Mouse (Mus musculus) forebrain, embryonic 15.5 days (tissue): ENCODE results near the gene Ehd1. TPM values are rescaled to one million over a fixed set of nuclear protein-coding genes. Genes with fewer than 3 reads are reported as not detected.
A peak's percentile ranks its signal among the peaks of the same experiment; 100 is the strongest.

Source experiments
- ATAC-seq: fragments of 200-750 bp; cut with Nextera tagmentation; replicated peaks from 2 replicates; pipeline ENCODE4 v1.8.0; 2017; ENCODE audit warnings: mild to moderate bottlenecking, moderate TSS enrichment, moderate library complexity
- H3K27ac ChIP-seq: fragments of 300-500 bp; sonication (generic); replicated peaks from 2 replicates; pipeline ENCODE4 v1.5.1; 2015; ENCODE audit warnings: mild to moderate bottlenecking, inconsistent platforms
- H3K27me3 ChIP-seq: fragments of 300-500 bp; sonication (generic); 2 replicates; pipeline ENCODE4 v1.6.1; 2015; ENCODE audit warnings: inconsistent platforms
- H3K36me3 ChIP-seq: fragments of 300-500 bp; sonication (generic); 2 replicates; pipeline ENCODE4 v1.6.1; 2015; ENCODE audit warnings: mild to moderate bottlenecking, inconsistent platforms
- H3K4me1 ChIP-seq: fragments of 300-500 bp; sonication (generic); 2 replicates; pipeline ENCODE4 v1.6.1; 2015; ENCODE audit warnings: inconsistent platforms
- H3K4me2 ChIP-seq: fragments of 300-500 bp; sonication (generic); replicated peaks from 2 replicates; pipeline ENCODE4 v1.6.1; 2015; ENCODE audit warnings: mild to moderate bottlenecking, inconsistent platforms
- H3K4me3 ChIP-seq: fragments of 300-500 bp; sonication (generic); 2 replicates; pipeline ENCODE4 v1.5.1; 2015; ENCODE audit warnings: mild to moderate bottlenecking, inconsistent platforms
- H3K9ac ChIP-seq: fragments of 300-500 bp; sonication (generic); replicated peaks from 2 replicates; pipeline ENCODE4 v1.6.1; 2015; ENCODE audit warnings: mild to moderate bottlenecking, inconsistent platforms
- H3K9me3 ChIP-seq: fragments of 300-500 bp; sonication (generic); 2 replicates; pipeline ENCODE4 v1.6.1; 2016; ENCODE audit warnings: inconsistent platforms
- WGBS: fragments of 180-500 bp; shearing (Covaris S2); methylation state at CpG from one replicate; pipeline ENCODE4 v1.1.7; 2015; ENCODE audit warnings: mixed read lengths; 5-methylcytosine and 5-hydroxymethylcytosine counted together
- polyA plus RNA-seq: library from polyadenylated mRNA; unstranded; fragments of >200 nt; fragmentation: Nextera tagmentation; extraction: Ambion mirVana; gene quantifications from 2 replicates; pipeline ENCODE4 v1.2.1, GENCODE M21; 2015

Ehd1 gene
- polyA plus RNA-seq, 1 experiment from 2014 or later, result 88.1 TPM

DNA sequence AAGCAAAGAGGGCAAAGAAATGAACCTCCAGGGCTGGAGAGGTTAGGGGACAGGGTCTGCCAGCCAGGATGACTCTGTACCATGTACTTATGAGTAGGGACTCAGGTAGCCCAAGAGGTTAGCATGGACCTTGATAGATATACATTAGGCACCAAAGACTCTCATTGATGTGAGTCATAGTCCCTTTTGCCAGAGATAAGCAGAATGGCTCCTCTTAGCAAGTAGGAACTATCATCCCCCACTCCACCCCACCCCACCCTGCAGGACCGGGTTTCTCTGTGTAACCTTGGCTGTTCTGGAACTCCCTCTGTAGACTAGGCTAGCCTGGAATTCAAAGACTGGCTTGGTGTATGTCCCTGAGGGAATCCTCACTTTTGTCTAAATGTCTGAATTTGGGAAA is 36.4 kb upstream of the Ehd1 start:
- 69% methylated on average over 1 of the region's 1 CpGs for WGBS
- peaks cover 8% of the 10 kb centered on the region; the same call in 1 of the 2 replicates for H3K36me3 ChIP-seq
- H3K4me3 ChIP-seq, result no peak overlapping the region
- H3K9ac ChIP-seq, result 0 out of 2 replicates have a peak overlapping the region, but pooled peaks have one; percentile 0
- H3K27ac ChIP-seq, result no peak overlapping the region
- H3K27me3 ChIP-seq, result no peaks in the 10 kb centered on the region
- peaks cover 26% of the 10 kb centered on the region for H3K4me1 ChIP-seq
- H3K4me2 ChIP-seq, result no peak overlapping the region
- no peak for ATAC-seq
- H3K9me3 ChIP-seq, result no peaks in the 10 kb centered on the region

DNA sequence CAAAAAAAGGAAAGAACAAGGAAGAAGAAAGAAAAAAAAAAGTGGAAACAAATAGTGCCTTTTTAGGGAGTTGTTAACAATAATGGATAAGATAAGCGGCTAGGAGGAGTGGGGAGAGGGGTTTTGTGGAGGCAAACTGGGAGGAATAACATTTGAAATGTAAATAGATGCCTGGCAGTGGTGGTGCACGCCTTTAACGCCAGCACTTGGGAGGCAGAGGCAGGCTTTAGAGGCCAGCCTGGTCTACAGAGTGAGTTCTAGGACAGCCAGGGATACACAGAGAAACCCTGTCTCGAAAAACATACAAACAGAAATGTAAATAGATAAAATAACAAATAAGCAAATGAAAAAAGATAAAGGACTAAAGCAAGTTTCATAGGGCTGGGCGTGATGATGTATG is 35.8 kb upstream of the Ehd1 start:
- Histone ChIP-seq H3K4me2 (peak overlapping the region; percentile 83; the same call in 1 of the 2 replicates), H3K27me3 (no peaks in the 10 kb centered on the region), H3K4me1 (peaks cover 23% of the 10 kb centered on the region), H3K4me3 (peak overlapping the region; percentile 85), H3K27ac (peak overlapping the region; percentile 73), H3K9me3 (no peaks in the 10 kb centered on the region), H3K9ac (no peak overlapping the region), H3K36me3 (peaks cover 12% of the 10 kb centered on the region; the same call in 1 of the 2 replicates)
- WGBS, result 36% methylated on average over 5 of the region's 5 CpGs
- ATAC-seq, result no peak

DNA sequence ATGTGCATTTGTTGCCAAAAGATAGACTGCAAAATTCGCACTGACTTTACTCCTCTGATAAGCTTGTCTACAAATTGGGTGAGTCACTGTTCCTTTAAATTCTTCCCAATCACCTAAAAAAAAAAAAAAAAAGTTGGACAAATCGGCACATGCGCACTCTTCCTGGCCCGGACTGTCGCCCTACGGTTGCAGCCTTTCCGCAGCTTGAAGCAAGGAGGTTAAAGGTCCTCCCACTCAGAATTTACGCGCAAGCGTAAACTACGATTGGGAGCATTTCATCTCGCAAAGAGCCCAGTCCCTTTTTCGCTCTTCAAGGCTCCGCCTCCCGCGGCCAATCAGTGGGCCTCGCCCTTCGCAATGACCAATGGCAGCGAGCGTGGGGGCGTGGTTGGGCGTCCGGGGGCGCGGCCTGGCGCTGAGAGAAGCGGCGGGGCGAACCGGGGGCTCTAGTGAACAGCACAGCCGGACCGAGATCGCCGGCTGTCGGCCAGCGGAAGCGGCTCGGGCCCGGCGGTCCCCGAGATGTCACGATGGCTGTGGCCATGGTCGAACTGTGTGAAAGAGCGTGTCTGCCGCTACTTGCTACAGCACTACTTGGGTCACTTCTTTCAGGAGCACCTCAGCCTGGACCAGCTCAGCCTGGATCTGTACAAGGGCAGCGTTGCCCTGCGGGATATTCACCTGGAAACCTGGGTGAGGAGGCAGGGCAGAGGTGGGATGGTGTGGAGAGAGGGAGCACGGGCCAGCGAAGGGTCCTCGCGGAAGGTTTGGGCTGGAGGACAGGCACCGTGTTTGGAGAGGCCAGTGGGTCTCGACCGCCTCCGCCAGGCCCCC is 35.0 kb upstream of the Ehd1 start, which contains the start of gene Atg2a:
TSS of gene Atg2a (plus strand) at position 395 of the 834 bp plus-strand sequence.
- peaks cover 20% of the 10 kb centered on the region for H3K4me1 ChIP-seq
- H3K27me3 ChIP-seq, result no peaks in the 10 kb centered on the region
- peak within 1 kb of the TSS; percentile 83 for H3K4me2 ChIP-seq
- WGBS, result under 1% methylated on average over 55 of the region's 55 CpGs
- no peaks in the 10 kb centered on the region for H3K9me3 ChIP-seq
- H3K9ac ChIP-seq, result peak within 1 kb of the TSS; percentile 93
- peak within 1 kb of the TSS; percentile 73 for H3K27ac ChIP-seq
- H3K4me3 ChIP-seq, result peak within 1 kb of the TSS; percentile 85
- peak; percentile 94 for ATAC-seq
- H3K36me3 ChIP-seq, result peaks cover 18% of the 10 kb centered on the region; the same call in 1 of the 2 replicates

DNA sequence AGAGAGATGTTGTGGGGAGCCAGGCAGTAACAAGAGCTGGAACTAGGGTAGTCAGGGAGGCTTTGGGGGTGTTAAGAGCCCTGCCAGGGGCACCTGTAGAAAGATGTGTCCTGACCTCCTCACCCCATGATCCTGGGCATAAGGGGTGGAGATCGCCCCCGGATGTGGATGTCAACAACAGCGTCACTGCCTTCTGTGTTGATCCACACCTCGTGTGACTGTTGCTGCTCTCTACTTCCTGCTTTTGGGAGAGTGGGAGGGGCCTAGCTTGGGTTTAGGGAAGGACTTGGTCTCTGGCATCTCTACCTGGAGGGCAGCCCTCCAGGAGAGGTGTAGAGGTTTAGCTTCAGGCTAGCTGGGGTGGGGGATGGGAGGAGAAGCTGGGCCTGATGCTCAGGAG is 34.2 kb upstream of the Ehd1 start:
- no peaks in the 10 kb centered on the region for H3K27me3 ChIP-seq
- ATAC-seq, result no peak
- H3K9ac ChIP-seq, result peak overlapping the region; percentile 93
- peaks cover 19% of the 10 kb centered on the region for H3K4me1 ChIP-seq
- H3K4me3 ChIP-seq, result peak overlapping the region; percentile 85
- no peaks in the 10 kb centered on the region for H3K9me3 ChIP-seq
- peak overlapping the region; percentile 83 for H3K4me2 ChIP-seq
- 0% methylated on average over 4 of the region's 4 CpGs for WGBS
- H3K36me3 ChIP-seq, result peaks cover 25% of the 10 kb centered on the region
- peak overlapping the region; percentile 73; the same call in 1 of the 2 replicates for H3K27ac ChIP-seq

DNA sequence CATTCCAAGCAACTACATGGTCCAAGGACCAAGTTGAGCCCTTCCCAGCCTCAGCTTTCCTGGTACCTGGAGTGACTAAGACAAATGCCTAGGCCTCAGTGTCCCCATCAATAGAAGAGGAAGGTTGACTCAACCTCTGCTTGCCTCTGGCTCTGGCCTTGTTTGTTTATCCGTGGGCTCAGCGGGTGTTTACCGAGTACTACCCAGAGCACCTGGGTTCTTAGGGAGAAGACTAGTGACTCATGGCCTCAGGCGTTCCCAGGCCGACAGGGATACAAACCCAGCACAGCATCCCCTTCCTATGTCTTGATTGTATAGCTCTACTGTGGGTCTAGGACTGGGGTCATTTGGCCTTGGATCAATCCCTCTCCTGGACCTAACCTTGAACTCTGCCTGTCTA is 33.3 kb upstream of the Ehd1 start:
- Histone ChIP-seq H3K9ac (peak overlapping the region; percentile 1; the same call in 1 of the 2 replicates), H3K36me3 (peaks cover 34% of the 10 kb centered on the region), H3K4me3 (no peak overlapping the region), H3K9me3 (no peaks in the 10 kb centered on the region), H3K4me1 (peaks cover 19% of the 10 kb centered on the region), H3K27ac (no peak overlapping the region), H3K27me3 (no peaks in the 10 kb centered on the region), H3K4me2 (no peak overlapping the region)
- ATAC-seq, result no peak
- 86% methylated on average over 5 of the region's 5 CpGs for WGBS

DNA sequence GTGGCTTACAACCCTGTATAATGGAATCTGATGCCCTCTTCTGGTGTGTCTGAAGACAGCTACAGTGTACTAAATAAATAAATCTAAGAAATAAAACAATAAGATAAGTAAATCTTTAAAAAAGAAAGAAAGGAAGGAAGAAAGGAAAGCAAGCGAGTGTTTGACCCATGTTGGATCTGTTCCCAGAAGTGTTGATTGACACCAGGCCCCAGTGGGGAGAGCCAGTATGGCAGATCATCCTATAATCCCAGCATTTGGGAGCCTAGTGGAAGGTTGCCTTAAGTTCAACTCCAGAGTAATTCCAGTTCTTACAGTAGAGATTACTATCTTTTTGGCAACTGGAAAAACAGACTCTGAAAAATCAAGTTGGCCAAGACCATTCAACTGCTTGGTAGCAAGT is 30.7 kb upstream of the Ehd1 start:
- H3K4me2 ChIP-seq, result no peak overlapping the region
- H3K9me3 ChIP-seq, result no peaks in the 10 kb centered on the region
- no peaks in the 10 kb centered on the region for H3K27me3 ChIP-seq
- WGBS, result 50% methylated on average over 1 of the region's 1 CpGs
- no peak overlapping the region for H3K27ac ChIP-seq
- ATAC-seq, result no peak
- peaks cover 18% of the 10 kb centered on the region for H3K4me1 ChIP-seq
- peaks cover 45% of the 10 kb centered on the region for H3K36me3 ChIP-seq
- H3K4me3 ChIP-seq, result no peak overlapping the region
- no peak overlapping the region for H3K9ac ChIP-seq

DNA sequence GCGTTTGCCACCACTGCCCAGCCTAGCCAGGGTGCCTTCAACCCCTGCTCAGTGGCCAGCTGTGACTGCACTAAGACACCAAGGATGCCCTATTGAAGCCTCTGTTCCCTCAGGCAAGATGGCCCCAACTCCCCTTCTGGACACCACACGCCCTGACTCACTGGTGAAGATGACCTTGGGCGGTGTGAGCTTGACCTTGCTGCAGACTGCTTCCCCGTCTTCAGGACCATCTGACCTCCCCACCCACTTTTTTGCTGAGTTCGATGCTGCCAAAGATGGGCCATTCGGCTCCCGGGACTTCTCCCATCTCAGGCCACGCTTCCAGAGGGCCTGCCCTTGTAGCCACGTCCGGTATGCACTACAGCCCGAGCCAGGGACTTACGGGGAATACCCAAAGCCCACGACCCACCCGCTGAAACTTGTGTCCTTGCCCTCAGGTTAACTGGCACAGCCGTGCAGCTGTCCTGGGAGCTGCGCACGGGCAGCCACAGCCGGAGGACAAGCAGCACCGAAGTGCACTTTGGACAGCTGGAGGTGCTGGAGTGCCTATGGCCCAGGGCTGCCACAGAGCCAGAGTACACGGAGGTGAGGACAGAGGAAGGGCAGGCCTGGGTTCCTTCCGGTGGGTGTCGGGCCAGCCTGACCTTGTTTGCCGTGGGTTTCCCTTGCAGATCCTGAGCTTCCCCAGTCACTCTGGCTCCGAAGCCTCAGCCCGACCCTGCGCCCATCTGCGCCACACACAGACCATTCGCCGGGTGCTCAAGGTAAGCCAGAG is 28.8 kb upstream of the Ehd1 start:
- Histone ChIP-seq H3K36me3 (peaks cover 63% of the 10 kb centered on the region), H3K27me3 (no peaks in the 10 kb centered on the region), H3K9ac (no peak overlapping the region), H3K9me3 (no peaks in the 10 kb centered on the region), H3K4me3 (no peak overlapping the region), H3K27ac (no peak overlapping the region), H3K4me2 (no peak overlapping the region), H3K4me1 (peaks cover 7% of the 10 kb centered on the region)
- WGBS, result 94% methylated on average over 29 of the region's 29 CpGs
- ATAC-seq, result no peak

DNA sequence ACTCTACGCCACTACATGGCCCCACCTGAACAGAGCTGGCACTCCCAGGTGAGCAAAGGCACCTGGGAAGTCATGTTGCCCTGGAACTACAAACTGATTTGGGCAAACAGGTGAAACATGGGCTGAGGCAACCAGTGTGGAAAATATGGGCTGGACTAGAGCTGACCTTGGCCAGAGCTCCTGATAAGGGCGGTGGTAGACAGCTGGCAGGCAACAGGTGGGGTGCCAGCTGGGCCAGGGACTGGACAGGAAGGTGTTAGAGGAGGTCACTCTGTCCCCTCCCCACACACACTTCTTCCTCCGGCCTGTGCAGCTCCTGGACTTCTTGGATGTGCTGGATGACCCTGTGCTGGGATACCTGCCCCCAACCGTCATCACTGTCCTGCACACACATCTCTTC is 23.5 kb upstream of the Ehd1 start:
- 92% methylated on average over 4 of the region's 4 CpGs for WGBS
- no peak overlapping the region for H3K4me2 ChIP-seq
- H3K9ac ChIP-seq, result no peak overlapping the region
- no peaks in the 10 kb centered on the region for H3K4me1 ChIP-seq
- H3K27me3 ChIP-seq, result no peaks in the 10 kb centered on the region
- peaks cover 74% of the 10 kb centered on the region for H3K36me3 ChIP-seq
- no peak overlapping the region for H3K27ac ChIP-seq
- no peak for ATAC-seq
- H3K4me3 ChIP-seq, result no peak overlapping the region
- no peaks in the 10 kb centered on the region for H3K9me3 ChIP-seq

DNA sequence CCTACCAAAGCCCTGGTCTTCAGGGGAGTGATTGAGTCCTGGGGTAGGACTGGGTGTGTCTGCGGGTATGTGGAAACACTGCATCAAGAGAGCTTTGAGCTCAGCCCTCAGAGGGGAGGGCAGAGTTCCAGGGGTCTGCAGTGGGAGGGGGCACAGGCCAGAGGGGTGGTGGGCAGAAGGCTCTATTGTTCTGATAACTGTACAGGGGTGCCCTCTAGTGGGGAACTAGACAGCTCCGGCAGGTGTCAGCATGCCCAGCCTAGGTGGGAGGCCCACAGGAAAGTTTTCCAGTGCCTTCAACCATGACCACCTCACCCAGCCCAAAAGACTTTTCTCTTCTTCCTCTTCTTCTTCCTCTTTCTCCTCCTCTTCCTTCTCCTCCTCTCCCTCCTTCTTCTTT is 16.1 kb upstream of the Ehd1 start:
- Histone ChIP-seq H3K36me3 (peaks cover 48% of the 10 kb centered on the region), H3K9ac (no peak overlapping the region), H3K27ac (no peak overlapping the region), H3K4me2 (no peak overlapping the region), H3K9me3 (no peaks in the 10 kb centered on the region), H3K27me3 (no peaks in the 10 kb centered on the region), H3K4me3 (no peak overlapping the region), H3K4me1 (no peaks in the 10 kb centered on the region)
- no peak for ATAC-seq
- 81% methylated on average over 2 of the region's 2 CpGs for WGBS

DNA sequence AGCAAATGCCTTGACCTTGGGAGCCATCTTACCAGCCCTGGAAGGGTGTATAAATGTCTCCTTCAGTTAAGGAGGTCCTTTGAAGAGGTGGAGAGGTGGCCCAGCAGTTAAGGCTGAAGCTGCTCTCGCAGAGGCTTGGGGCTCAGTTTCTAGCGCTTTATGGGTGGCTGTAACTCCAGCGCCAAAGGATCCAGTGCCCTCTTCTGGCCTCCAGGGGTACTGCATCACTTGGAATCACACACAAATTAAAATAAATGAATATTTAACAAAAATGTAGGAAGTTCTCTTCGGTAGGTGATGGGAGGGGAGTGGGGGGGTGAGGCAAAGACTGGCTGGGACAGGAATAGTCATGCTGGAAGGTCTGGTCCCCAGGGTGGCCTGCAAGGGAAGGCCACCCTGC is 15.6 kb upstream of the Ehd1 start:
- H3K9ac ChIP-seq, result no peak overlapping the region
- 81% methylated on average over 4 of the region's 4 CpGs for WGBS
- H3K9me3 ChIP-seq, result no peaks in the 10 kb centered on the region
- no peaks in the 10 kb centered on the region for H3K4me1 ChIP-seq
- H3K4me3 ChIP-seq, result no peak overlapping the region
- peaks cover 44% of the 10 kb centered on the region for H3K36me3 ChIP-seq
- no peaks in the 10 kb centered on the region for H3K27me3 ChIP-seq
- H3K27ac ChIP-seq, result no peak overlapping the region
- H3K4me2 ChIP-seq, result no peak overlapping the region
- no peak for ATAC-seq

DNA sequence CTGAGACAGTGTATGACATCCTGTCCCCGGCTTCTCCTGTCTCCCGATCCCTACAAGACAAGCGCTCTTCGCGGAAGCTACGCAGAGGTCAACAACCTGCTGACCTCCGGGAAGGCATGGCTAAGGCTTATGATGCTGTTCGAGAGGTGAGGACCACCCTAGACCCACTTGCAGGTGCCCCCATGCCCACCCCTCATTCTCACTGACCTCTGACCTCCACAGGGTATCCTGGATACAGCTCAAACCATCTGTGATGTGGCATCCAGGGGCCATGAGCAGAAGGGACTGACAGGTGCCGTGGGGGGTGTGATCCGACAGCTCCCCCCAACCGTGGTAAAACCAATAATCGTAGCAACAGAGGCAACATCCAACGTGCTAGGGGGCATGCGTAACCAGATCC is 15.1 kb upstream of the Ehd1 start:
- Histone ChIP-seq H3K27me3 (no peaks in the 10 kb centered on the region), H3K4me1 (no peaks in the 10 kb centered on the region), H3K9ac (no peak overlapping the region), H3K27ac (no peak overlapping the region), H3K36me3 (peaks cover 44% of the 10 kb centered on the region), H3K4me3 (no peak overlapping the region), H3K9me3 (no peaks in the 10 kb centered on the region), H3K4me2 (no peak overlapping the region)
- ATAC-seq, result no peak
- 95% methylated on average over 14 of the region's 14 CpGs for WGBS

DNA sequence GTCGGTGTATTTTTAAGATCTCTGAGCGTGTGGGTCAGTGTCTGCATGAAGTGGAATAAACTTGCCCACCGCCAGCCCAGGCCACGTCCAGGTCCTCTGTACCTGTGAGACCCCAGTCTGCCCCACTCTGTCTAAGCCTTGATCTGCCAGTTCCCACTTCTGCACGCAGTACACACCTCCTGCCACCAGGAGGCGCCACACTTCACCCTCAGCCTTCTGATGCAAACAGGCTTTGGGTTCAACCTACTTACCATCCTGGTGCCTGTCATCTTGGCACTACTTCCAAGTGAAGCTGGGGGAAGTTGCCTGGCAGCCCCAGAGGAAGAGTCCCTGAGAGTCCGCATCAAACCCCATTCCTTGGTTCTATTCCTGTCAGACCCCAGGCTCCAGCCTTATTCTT is 14.3 kb upstream of the Ehd1 start:
- ATAC-seq, result no peak
- no peak overlapping the region for H3K4me3 ChIP-seq
- WGBS, result 52% methylated on average over 7 of the region's 7 CpGs
- no peaks in the 10 kb centered on the region for H3K27me3 ChIP-seq
- peaks cover 36% of the 10 kb centered on the region for H3K36me3 ChIP-seq
- no peak overlapping the region for H3K27ac ChIP-seq
- H3K4me1 ChIP-seq, result no peaks in the 10 kb centered on the region
- no peak overlapping the region for H3K4me2 ChIP-seq
- H3K9ac ChIP-seq, result no peak overlapping the region
- H3K9me3 ChIP-seq, result no peaks in the 10 kb centered on the region
